Mouse (Mus musculus) cortical plate, adult 2 months (tissue): Measurements from ENCODE around the gene Wt1.

Source experiments
- CTCF ChIP-seq: fragments of 200-500 bp; IDR thresholded peaks from 2 replicates; pipeline ENCODE4 v1.5.1; 2011; ENCODE audit warnings: mild to moderate bottlenecking, control low read depth, low read length; ENCODE audit not compliant: insufficient read depth; ENCODE audit errors: extremely low read depth
- POLR2A ChIP-seq: fragments of 200-500 bp; IDR thresholded peaks from 2 replicates; pipeline ENCODE4 v1.6.1; 2011; ENCODE audit warnings: mild to moderate bottlenecking, low read length, control low read depth; ENCODE audit not compliant: insufficient read depth; ENCODE audit errors: extremely low read depth

DNA sequence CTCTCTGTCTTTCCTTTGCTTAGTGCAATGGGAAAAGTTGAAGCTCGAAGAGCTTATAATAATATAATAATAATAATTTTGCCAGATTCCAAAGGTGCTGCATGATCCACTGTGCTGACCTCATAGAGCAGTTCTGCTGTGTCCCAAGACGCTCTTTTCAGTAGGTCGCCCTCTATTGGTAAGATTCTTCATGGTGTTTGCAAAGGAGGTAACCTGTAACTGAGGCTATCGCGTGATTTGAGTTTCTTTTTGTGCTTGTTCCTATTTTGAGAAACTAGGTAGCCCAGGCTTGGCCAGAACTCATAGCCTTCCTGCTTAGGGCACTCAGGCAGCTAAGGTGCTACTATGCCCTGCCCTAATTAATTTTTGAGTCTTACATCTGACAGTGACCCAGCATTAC is 63.0 kb downstream of the Wt1 start:
- TF ChIP-seq POLR2A: no peak
- peak; percentile 22; the same call in 1 of the 2 replicates for TF ChIP-seq CTCF
